Mouse (Mus musculus) embryonic facial prominence, embryonic 14.5 days (tissue): ENCODE data around the gene Fndc3b. TPM values are rescaled to one million over a fixed set of nuclear protein-coding genes. Genes with fewer than 3 reads are reported as not detected.

Source experiments
- ATAC-seq: fragments of 200-750 bp; cut with Nextera tagmentation; 2 replicates; pipeline ENCODE4 v1.8.0; 2017; ENCODE audit warnings: low read depth, moderate number of reproducible peaks, moderate TSS enrichment
- DNase-seq: peaks from one replicate; pipeline ENCODE4 v3.0.0-alpha.2; 2015; ENCODE audit warnings: low spot score
- H3K27ac ChIP-seq: fragments of 300-500 bp; sonication (generic); replicated peaks from 2 replicates; pipeline ENCODE4 v1.5.1; 2014; ENCODE audit warnings: low read depth, mild to moderate bottlenecking, low read length, moderate library complexity
- H3K27me3 ChIP-seq: fragments of 300-500 bp; sonication (generic); replicated peaks from 2 replicates; pipeline ENCODE4 v1.6.1; 2014; ENCODE audit warnings: low read length; ENCODE audit not compliant: control insufficient read depth, insufficient read depth
- H3K36me3 ChIP-seq: fragments of 300-500 bp; sonication (generic); 2 replicates; pipeline ENCODE4 v1.6.1; 2014; ENCODE audit warnings: low read length, mixed read lengths; ENCODE audit not compliant: control insufficient read depth, insufficient read depth
- H3K4me1 ChIP-seq: fragments of 300-500 bp; sonication (generic); 2 replicates; pipeline ENCODE4 v1.6.1; 2014; ENCODE audit warnings: antibody characterized with exemption, low read length; ENCODE audit not compliant: control insufficient read depth, insufficient read depth
- H3K4me2 ChIP-seq: fragments of 300-500 bp; sonication (generic); 2 replicates; pipeline ENCODE4 v1.6.1; 2014; ENCODE audit warnings: low read depth, mild to moderate bottlenecking, low read length, moderate library complexity, mixed read lengths
- H3K4me3 ChIP-seq: fragments of 300-500 bp; sonication (generic); 2 replicates; pipeline ENCODE4 v1.5.1; 2014; ENCODE audit warnings: low read depth, mild to moderate bottlenecking, low read length
- H3K9ac ChIP-seq: fragments of 300-500 bp; sonication (generic); 2 replicates; pipeline ENCODE4 v1.6.1; 2014; ENCODE audit warnings: low read depth, mild to moderate bottlenecking, low read length, moderate library complexity, mixed read lengths
- H3K9me3 ChIP-seq: fragments of 300-500 bp; sonication (generic); 2 replicates; pipeline ENCODE4 v1.6.1; 2016; ENCODE audit warnings: low read length; ENCODE audit not compliant: control insufficient read depth
- WGBS: fragments of 180-500 bp; shearing (Covaris S2); extraction: QIAGEN DNeasy Blood & Tissue Kit; methylation state at CpG from one replicate; pipeline ENCODE4 v1.1.7; 2014; 5-methylcytosine and 5-hydroxymethylcytosine counted together
- polyA plus RNA-seq: library from polyadenylated mRNA; unstranded; fragments of >200 nt; fragmentation: Nextera tagmentation; extraction: Ambion mirVana; gene quantifications from 2 replicates; pipeline ENCODE4 v1.2.1, GENCODE M21; 2014

Gene Fndc3b
- polyA plus RNA-seq, 1 experiment from 2014 or later, result 44.3 TPM

GRCm38 (mm10) chr3:27467505-27468020 lies 243.5 kb downstream of the Fndc3b start:
- DNase-seq (no peak), ATAC-seq (no peak)
- Histone ChIP-seq H3K4me1 (no peaks in the 10 kb centered on the region), H3K36me3 (peaks cover 72% of the 10 kb centered on the region), H3K9me3 (no peaks in the 10 kb centered on the region), H3K4me2 (no peak overlapping the region), H3K9ac (no peak overlapping the region), H3K27ac (no peak overlapping the region), H3K4me3 (no peak overlapping the region), H3K27me3 (no peaks in the 10 kb centered on the region)
- 76% methylated on average over 11 of the region's 11 CpGs for WGBS

DNA sequence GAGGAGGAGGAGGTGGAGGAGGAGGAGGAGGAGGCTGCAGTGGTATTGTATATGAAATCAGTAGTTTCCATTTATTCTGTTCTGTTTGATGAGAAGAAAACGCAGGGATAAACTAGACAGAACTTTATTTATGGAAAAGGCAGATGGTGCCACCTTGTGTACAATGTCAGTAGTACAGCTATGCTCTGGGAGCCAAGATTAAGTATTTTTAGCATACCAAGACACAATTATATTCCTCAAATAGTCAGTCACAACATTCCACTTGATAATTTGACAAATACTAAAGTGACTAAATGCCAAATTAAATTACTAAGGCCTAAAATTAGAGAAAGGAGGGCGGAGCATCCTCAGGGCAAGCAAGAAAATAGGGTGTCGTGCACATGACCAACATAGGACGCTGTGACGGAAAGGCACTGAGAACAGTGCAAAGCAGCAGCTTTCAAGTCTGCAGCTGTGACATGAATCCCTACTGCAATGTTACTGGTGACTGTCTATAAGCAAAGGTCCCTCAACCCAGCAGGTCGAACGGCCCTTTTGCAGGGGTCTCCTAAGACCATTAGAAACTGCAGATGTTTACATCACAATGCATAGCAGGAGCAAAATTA lies 244.7 kb downstream of the Fndc3b start:
- DNase-seq (peak; percentile 63), ATAC-seq (no peak)
- H3K4me2 ChIP-seq, result no peak overlapping the region
- H3K9me3 ChIP-seq, result no peaks in the 10 kb centered on the region
- peaks cover 83% of the 10 kb centered on the region for H3K36me3 ChIP-seq
- no peak overlapping the region for H3K4me3 ChIP-seq
- WGBS, result 70% methylated on average over 7 of the region's 7 CpGs
- no peak overlapping the region for H3K9ac ChIP-seq
- no peaks in the 10 kb centered on the region for H3K27me3 ChIP-seq
- H3K27ac ChIP-seq, result no peak overlapping the region
- H3K4me1 ChIP-seq, result no peaks in the 10 kb centered on the region

- no peak for ATAC-seq
- no peak overlapping the region for H3K4me3 ChIP-seq
- no peak for DNase-seq
- H3K4me1 ChIP-seq, result no peaks in the 10 kb centered on the region
- H3K27ac ChIP-seq, result no peak overlapping the region
- no peak overlapping the region for H3K9ac ChIP-seq
- no peaks in the 10 kb centered on the region for H3K27me3 ChIP-seq
- WGBS, result 93% methylated on average over 7 of the region's 7 CpGs
- no peaks in the 10 kb centered on the region for H3K9me3 ChIP-seq
- H3K4me2 ChIP-seq, result no peak overlapping the region
- H3K36me3 ChIP-seq, result peaks cover 93% of the 10 kb centered on the region
Observed at GRCm38 (mm10) chr3:27463373-27463772, 247.7 kb downstream of the Fndc3b start.

DNA sequence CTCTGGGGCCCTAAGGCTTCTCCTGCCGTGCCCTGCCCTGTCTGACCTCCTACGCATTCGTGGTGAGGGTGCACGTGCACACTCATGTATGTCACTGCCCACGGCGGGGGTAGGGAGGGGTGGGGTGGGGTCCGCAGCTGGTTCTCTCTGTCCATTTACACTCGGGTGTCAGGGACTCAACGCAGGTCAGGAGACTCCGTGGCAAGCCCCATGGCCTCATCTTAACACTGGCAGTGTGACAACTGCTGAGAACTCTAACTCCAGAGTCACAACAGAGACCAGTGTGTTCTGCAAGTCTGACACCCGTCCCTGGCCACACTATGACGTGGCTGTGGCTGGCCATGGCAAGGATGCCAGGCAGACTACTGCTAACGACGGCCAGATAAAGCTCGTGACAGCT lies 248.2 kb downstream of the Fndc3b start:
- H3K4me3 ChIP-seq, result no peak overlapping the region
- WGBS, result 84% methylated on average over 15 of the region's 15 CpGs
- no peak for ATAC-seq
- no peaks in the 10 kb centered on the region for H3K27me3 ChIP-seq
- no peak overlapping the region for H3K27ac ChIP-seq
- peaks cover 93% of the 10 kb centered on the region for H3K36me3 ChIP-seq
- no peaks in the 10 kb centered on the region for H3K4me1 ChIP-seq
- no peak for DNase-seq
- no peak overlapping the region for H3K9ac ChIP-seq
- no peaks in the 10 kb centered on the region for H3K9me3 ChIP-seq
- no peak overlapping the region for H3K4me2 ChIP-seq

GRCm38 (mm10) chr3:27462316-27462902 lies 248.7 kb downstream of the Fndc3b start:
- 91% methylated on average over 9 of the region's 9 CpGs for WGBS
- no peaks in the 10 kb centered on the region for H3K27me3 ChIP-seq
- no peak for ATAC-seq
- DNase-seq, result no peak
- no peak overlapping the region for H3K9ac ChIP-seq
- no peak overlapping the region for H3K4me3 ChIP-seq
- H3K4me2 ChIP-seq, result no peak overlapping the region
- H3K36me3 ChIP-seq, result peaks cover 95% of the 10 kb centered on the region
- H3K9me3 ChIP-seq, result no peaks in the 10 kb centered on the region
- no peak overlapping the region for H3K27ac ChIP-seq
- H3K4me1 ChIP-seq, result no peaks in the 10 kb centered on the region

DNA sequence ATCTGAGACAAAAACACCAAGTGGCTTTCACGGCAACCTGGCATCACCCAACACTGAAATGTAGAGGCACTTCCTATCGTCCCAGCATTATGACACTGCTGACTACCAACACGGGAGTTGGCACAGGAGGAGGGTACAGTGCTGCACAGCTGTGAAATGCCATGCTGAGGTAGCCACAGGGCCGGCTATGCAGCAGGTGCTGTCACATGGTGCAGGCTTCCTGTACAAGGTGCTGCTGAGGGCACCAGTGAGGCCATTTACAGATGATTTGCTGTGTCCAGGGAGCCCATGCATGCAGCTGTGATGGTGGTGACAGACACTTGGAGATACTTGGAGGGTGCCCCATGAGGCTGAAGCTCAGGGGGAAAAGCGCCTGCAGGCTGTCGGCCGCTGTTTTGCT lies 249.2 kb downstream of the Fndc3b start:
- no peaks in the 10 kb centered on the region for H3K27me3 ChIP-seq
- H3K36me3 ChIP-seq, result peaks cover 95% of the 10 kb centered on the region
- DNase-seq (no peak), ATAC-seq (no peak)
- no peak overlapping the region for H3K4me2 ChIP-seq
- H3K4me3 ChIP-seq, result no peak overlapping the region
- no peaks in the 10 kb centered on the region for H3K4me1 ChIP-seq
- H3K27ac ChIP-seq, result no peak overlapping the region
- H3K9me3 ChIP-seq, result no peaks in the 10 kb centered on the region
- no peak overlapping the region for H3K9ac ChIP-seq
- WGBS, result 83% methylated on average over 7 of the region's 7 CpGs

DNA sequence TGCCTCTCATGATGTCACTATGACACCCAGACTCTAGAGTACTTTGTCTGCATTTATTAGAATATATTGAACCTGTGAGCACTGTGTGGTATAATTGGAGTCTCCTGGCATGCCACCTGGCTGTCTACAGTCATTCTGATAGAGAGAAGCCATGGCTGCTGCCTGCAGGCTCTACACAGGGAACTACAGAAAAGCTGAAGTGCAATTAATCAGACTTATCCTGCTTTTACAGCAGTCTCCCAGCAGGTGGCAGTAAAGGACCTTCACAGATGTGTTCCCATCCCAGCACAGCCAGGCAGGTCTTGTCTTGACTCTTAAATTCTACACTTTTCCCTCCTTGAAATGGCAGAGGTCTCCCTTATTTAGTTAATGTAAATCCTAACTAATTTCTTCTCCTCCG lies 250.1 kb downstream of the Fndc3b start:
- Histone ChIP-seq H3K9ac (no peak overlapping the region), H3K4me2 (no peak overlapping the region), H3K9me3 (no peaks in the 10 kb centered on the region), H3K27ac (no peak overlapping the region), H3K4me3 (no peak overlapping the region), H3K27me3 (no peaks in the 10 kb centered on the region), H3K36me3 (peaks cover 97% of the 10 kb centered on the region), H3K4me1 (no peaks in the 10 kb centered on the region)
- ATAC-seq (peak; percentile 42), DNase-seq (peak; percentile 93)
- WGBS, result 64% methylated on average over 1 of the region's 1 CpGs

- Histone ChIP-seq H3K4me2 (no peak overlapping the region), H3K9me3 (no peaks in the 10 kb centered on the region), H3K4me3 (no peak overlapping the region), H3K4me1 (no peaks in the 10 kb centered on the region), H3K9ac (no peak overlapping the region), H3K36me3 (peaks cover 99% of the 10 kb centered on the region), H3K27ac (no peak overlapping the region), H3K27me3 (no peaks in the 10 kb centered on the region)
- no peak for ATAC-seq
- WGBS, result 84% methylated on average over 9 of the region's 9 CpGs
- no peak for DNase-seq
Observed at GRCm38 (mm10) chr3:27458416-27458815, 252.7 kb downstream of the Fndc3b start.

GRCm38 (mm10) chr3:27456514-27456913 lies 254.6 kb downstream of the Fndc3b start:
- Histone ChIP-seq H3K9me3 (no peaks in the 10 kb centered on the region), H3K9ac (no peak overlapping the region), H3K4me1 (no peaks in the 10 kb centered on the region), H3K27me3 (no peaks in the 10 kb centered on the region), H3K27ac (no peak overlapping the region), H3K4me2 (no peak overlapping the region), H3K4me3 (no peak overlapping the region), H3K36me3 (peaks cover 98% of the 10 kb centered on the region)
- WGBS, result 91% methylated on average over 14 of the region's 14 CpGs
- DNase-seq (no peak), ATAC-seq (no peak)
